Mouse (Mus musculus) olfactory bulb, adult 2 months (tissue): ENCODE measurements around the gene Arhgap28.

ENCODE experiments used
- CTCF ChIP-seq: fragments of 200-500 bp; IDR thresholded peaks from 2 replicates; pipeline ENCODE4 v1.5.1; 2012; ENCODE audit warnings: low read depth, mild to moderate bottlenecking, low read length, moderate library complexity; ENCODE audit not compliant: insufficient read depth
- POLR2A ChIP-seq: fragments of 200-500 bp; IDR thresholded peaks from 2 replicates; pipeline ENCODE4 v1.6.1; 2012; ENCODE audit warnings: mild to moderate bottlenecking, low read depth, low read length, moderate library complexity; ENCODE audit not compliant: insufficient read depth

DNA sequence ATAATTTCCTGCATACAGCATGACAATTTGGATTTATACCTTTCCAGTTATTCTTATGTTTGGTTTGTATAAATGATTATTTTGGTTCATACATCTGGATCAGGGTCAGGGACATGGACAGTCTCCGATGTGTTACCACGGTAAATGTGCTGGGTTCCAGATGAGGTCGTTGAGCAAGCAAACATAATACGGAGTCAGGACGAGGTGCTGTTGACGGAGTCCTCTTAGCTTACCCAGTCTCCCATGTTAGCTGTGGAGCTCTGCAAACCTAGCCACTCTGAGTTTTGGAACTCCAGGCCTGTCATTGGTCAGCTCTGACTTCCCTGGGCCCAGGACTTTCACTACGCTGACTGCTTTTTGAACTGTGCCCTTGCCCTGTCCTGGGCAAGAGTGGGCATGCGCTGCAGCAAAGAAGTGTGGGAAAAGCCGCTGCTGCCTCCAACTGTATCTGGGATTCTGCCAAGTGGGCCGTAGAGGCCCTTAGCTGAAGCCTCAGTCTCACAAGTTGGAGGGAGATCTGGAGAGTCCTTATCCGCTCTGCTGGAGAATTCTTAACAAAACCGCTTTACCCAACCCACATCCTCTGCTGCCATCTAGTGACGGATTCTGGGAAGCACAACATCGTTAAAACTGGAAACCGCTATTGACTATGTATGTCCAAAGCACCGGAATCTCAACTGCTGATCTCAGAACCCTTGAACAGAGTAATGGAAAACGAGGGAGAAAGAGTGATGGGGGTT is 166.4 kb downstream of the Arhgap28 start:
- TF ChIP-seq CTCF (no peak), POLR2A (no peak)
